Mouse (Mus musculus) CH12.LX (cell line): ENCODE measurements around the gene Surf1. TPM values are rescaled to one million over a fixed set of nuclear protein-coding genes. Genes with fewer than 3 reads are reported as not detected.

ENCODE experiments used
- DNase-seq: peaks from one replicate; pipeline ENCODE4 v3.0.0-alpha.2; 2013; ENCODE audit errors: extremely low read depth
- H3K27ac ChIP-seq: 2 replicates; pipeline ENCODE4 v1.5.1; 2012; ENCODE audit warnings: low read depth, mild to moderate bottlenecking, control low read depth, moderate library complexity; ENCODE audit not compliant: insufficient read depth
- H3K27me3 ChIP-seq: replicated peaks from 2 replicates; pipeline ENCODE3; 2012; ENCODE audit warnings: inconsistent platforms
- H3K36me3 ChIP-seq, 2 experiments: replicated peaks in 1 of 2; 2 replicates each; pipeline versions ENCODE3 to v1.6.1; 2012; ENCODE audit warnings: inconsistent platforms in 1 of 2, low read length in 1 of 2, mild to moderate bottlenecking in 1 of 2, mixed read lengths in 1 of 2, moderate library complexity in 1 of 2; ENCODE audit not compliant: control insufficient read depth in 1 of 2, insufficient read depth in 1 of 2
- H3K4me1 ChIP-seq, 2 experiments: 2 replicates each; pipeline ENCODE4 v1.6.1; 2012; ENCODE audit warnings: inconsistent platforms in 1 of 2, moderate library complexity in 1 of 2; ENCODE audit not compliant: insufficient read depth in 2 of 2, control insufficient read depth in 1 of 2
- H3K4me2 ChIP-seq: 2 replicates; pipeline ENCODE4 v1.6.1; 2012; ENCODE audit warnings: low read depth, mild to moderate bottlenecking, control low read depth; ENCODE audit not compliant: poor library complexity, insufficient read depth, severe bottlenecking
- H3K4me3 ChIP-seq, 3 experiments: fragments of 150-350 bp in 1 of 3; sonication (generic) in 1 of 3; replicated peaks in 1 of 3; 2 replicates each; pipeline versions ENCODE3 to v1.5.1; 2011 to 2012; ENCODE audit warnings: low read depth in 2 of 3, low read length in 2 of 3, mild to moderate bottlenecking in 2 of 3, moderate library complexity in 2 of 3, control low read depth in 1 of 3, improper control_type of control experiment in 1 of 3, inconsistent platforms in 1 of 3, mixed read lengths in 1 of 3; ENCODE audit not compliant: poor library complexity in 1 of 3
- H3K79me2 ChIP-seq: replicated peaks from 2 replicates; pipeline ENCODE4 v1.6.1; 2012; ENCODE audit warnings: mild to moderate bottlenecking, moderate library complexity; ENCODE audit not compliant: control insufficient read depth, poor library complexity, insufficient read depth, severe bottlenecking; ENCODE audit errors: extremely low read depth
- H3K9ac ChIP-seq: 2 replicates; pipeline ENCODE4 v1.6.1; 2012; ENCODE audit warnings: low read depth, mild to moderate bottlenecking, control low read depth, moderate library complexity; ENCODE audit not compliant: insufficient read depth
- H3K9me3 ChIP-seq: replicated peaks from 2 replicates; pipeline ENCODE3; 2012; ENCODE audit warnings: low read length, inconsistent platforms, mixed read lengths
- CHD1 ChIP-seq: IDR thresholded peaks from 2 replicates; pipeline ENCODE4 v1.6.1; 2012; ENCODE audit warnings: low read depth, low read length, improper control_type of control experiment, inconsistent platforms
- CHD2 ChIP-seq: IDR thresholded peaks from 2 replicates; pipeline ENCODE4 v1.6.1; 2011; ENCODE audit warnings: low read length, improper control_type of control experiment
- E2F4 ChIP-seq: IDR thresholded peaks from 2 replicates; pipeline ENCODE4 v1.6.1; 2011; ENCODE audit warnings: low read depth, low read length, improper control_type of control experiment; ENCODE audit not compliant: insufficient replicate concordance
- ELF1 ChIP-seq: IDR thresholded peaks from 2 replicates; pipeline ENCODE4 v1.6.1; 2014; ENCODE audit warnings: low read depth, mild to moderate bottlenecking, inconsistent platforms, low read length, improper control_type of control experiment
- EP300 ChIP-seq: IDR thresholded peaks from 2 replicates; pipeline ENCODE4 v1.6.1; 2011; ENCODE audit warnings: low read length, improper control_type of control experiment
- ETS1 ChIP-seq: conservative IDR thresholded peaks from 2 replicates; pipeline ENCODE4 v1.6.1; 2012; ENCODE audit warnings: low read depth, mild to moderate bottlenecking, inconsistent platforms, low read length, improper control_type of control experiment, moderate library complexity
- GABPA ChIP-seq: IDR thresholded peaks from 2 replicates; pipeline ENCODE4 v1.6.1; 2012; ENCODE audit warnings: low read depth, low read length, improper control_type of control experiment, inconsistent platforms; ENCODE audit not compliant: insufficient replicate concordance
- HCFC1 ChIP-seq: IDR thresholded peaks from 2 replicates; pipeline ENCODE4 v1.6.1; 2012; ENCODE audit warnings: low read depth, mild to moderate bottlenecking, inconsistent platforms, low read length, improper control_type of control experiment
- IRF4 ChIP-seq: IDR thresholded peaks from 2 replicates; pipeline ENCODE4 v1.6.1; 2014; ENCODE audit warnings: low read depth, mild to moderate bottlenecking, inconsistent platforms, low read length, improper control_type of control experiment
- JUN ChIP-seq: IDR thresholded peaks from 2 replicates; pipeline ENCODE4 v1.6.1; 2011; ENCODE audit warnings: low read depth, mild to moderate bottlenecking, low read length, improper control_type of control experiment, moderate library complexity; ENCODE audit not compliant: insufficient read depth
- JUND ChIP-seq: conservative IDR thresholded peaks from 2 replicates; pipeline ENCODE4 v1.6.1; 2011; ENCODE audit warnings: low read depth, low read length, improper control_type of control experiment
- KAT2A ChIP-seq: IDR thresholded peaks from 2 replicates; pipeline ENCODE4 v1.6.1; 2012; ENCODE audit warnings: low read length, improper control_type of control experiment, inconsistent platforms; ENCODE audit not compliant: insufficient replicate concordance
- MYC ChIP-seq: IDR thresholded peaks from 2 replicates; pipeline ENCODE4 v1.6.1; 2011; ENCODE audit warnings: low read depth, mild to moderate bottlenecking, improper control_type of control experiment, low read length
- NELFE ChIP-seq: IDR thresholded peaks from 2 replicates; pipeline ENCODE4 v1.6.1; 2011; ENCODE audit warnings: low read depth, low read length, improper control_type of control experiment
- PAX5 ChIP-seq: IDR thresholded peaks from 2 replicates; pipeline ENCODE4 v1.6.1; 2012; ENCODE audit warnings: low read length, inconsistent platforms, mixed read lengths
- POLR2A ChIP-seq: IDR thresholded peaks from 2 replicates; pipeline ENCODE4 v1.6.1; 2011; ENCODE audit warnings: low read depth, mild to moderate bottlenecking, improper control_type of control experiment, low read length
- POLR2AphosphoS2 ChIP-seq: IDR thresholded peaks from 2 replicates; pipeline ENCODE4 v1.6.1; 2011; ENCODE audit warnings: low read depth, low read length, improper control_type of control experiment
- RCOR1 ChIP-seq: conservative IDR thresholded peaks from 2 replicates; pipeline ENCODE4 v1.6.1; 2012; ENCODE audit warnings: low read depth, mild to moderate bottlenecking, inconsistent platforms, low read length, improper control_type of control experiment
- SIN3A ChIP-seq: IDR thresholded peaks from 2 replicates; pipeline ENCODE4 v1.6.1; 2012; ENCODE audit warnings: low read length, improper control_type of control experiment, inconsistent platforms
- SMC3 ChIP-seq: IDR thresholded peaks from 2 replicates; pipeline ENCODE4 v1.6.1; 2011; ENCODE audit warnings: low read depth, low read length, improper control_type of control experiment
- TCF12 ChIP-seq: IDR thresholded peaks from 2 replicates; pipeline ENCODE4 v1.6.1; 2014; ENCODE audit warnings: low read depth, mild to moderate bottlenecking, inconsistent platforms, low read length, improper control_type of control experiment
- USF1 ChIP-seq: IDR thresholded peaks from 2 replicates; pipeline ENCODE4 v1.6.1; 2014; ENCODE audit warnings: low read depth, mild to moderate bottlenecking, inconsistent platforms, low read length, improper control_type of control experiment
- USF2 ChIP-seq: conservative IDR thresholded peaks from 2 replicates; pipeline ENCODE4 v1.6.1; 2011; ENCODE audit warnings: low read depth, low read length, improper control_type of control experiment
- ZKSCAN1 ChIP-seq: IDR thresholded peaks from 2 replicates; pipeline ENCODE4 v1.6.1; 2012; ENCODE audit warnings: low read depth, inconsistent platforms, low read length, improper control_type of control experiment, borderline replicate concordance
- ZMIZ1 ChIP-seq: IDR thresholded peaks from 2 replicates; pipeline ENCODE4 v1.6.1; 2012; ENCODE audit warnings: low read depth, mild to moderate bottlenecking, inconsistent platforms, low read length, improper control_type of control experiment
- ZNF384 ChIP-seq: IDR thresholded peaks from 2 replicates; pipeline ENCODE4 v1.6.1; 2012; ENCODE audit warnings: low read depth, low read length, improper control_type of control experiment, inconsistent platforms
- dilution Hi-C: fragments of 300-500 bp; cut with MboI; formaldehyde crosslinking; loops from 2 replicates; pipeline ENCODE4 v1.14.3; 2020; ENCODE audit warnings: low sequenced_read_pairs; ENCODE audit not compliant: extremely low pct_unique_long_range_greater_than_20kb, extremely low pct_ligation_motif_present
- in situ Hi-C: fragments of 300-500 bp; cut with MboI; formaldehyde crosslinking; loops from 3 replicates; pipeline ENCODE4 v1.14.3; 2019; ENCODE audit warnings: low sequenced_read_pairs, low pct_ligation_motif_present, low pct_unique_long_range_greater_than_20kb, mixed read lengths
- polyA plus RNA-seq: library from polyadenylated mRNA; unstranded; fragments of >175 nt; gene quantifications from 2 replicates; pipeline ENCODE4 v1.2.1, GENCODE M21; 2012; ENCODE audit warnings: low read depth; ENCODE audit not compliant: insufficient read length
- total RNA-seq, 2 experiments: library from RNA; depleted of rRNA; stranded (reverse); fragments of 300-350 nt in 1 of 2; fragments of >200 nt in 1 of 2; gene quantifications; 2 replicates each; pipeline ENCODE4 v1.2.3; 2012 to 2014

Gene Surf1
- total and polyA plus RNA-seq, 3 experiments = 43.4 to 83.9 (median 58.7) TPM

GRCm38 (mm10) chr2:26906431-26906830 lies 9.9 kb downstream of the Surf1 start:
- Histone ChIP-seq H3K27ac (no peak overlapping the region), H3K4me1 (peaks cover 18 to 42% of the 10 kb centered on the region in 2 experiments)
- in situ Hi-C loops = no loop called here
- TF ChIP-seq GABPA = no peak
- TF ChIP-seq POLR2AphosphoS2 = no peak
- TF ChIP-seq CHD1 = no peak
- no peak for TF ChIP-seq RCOR1
- no peak for TF ChIP-seq POLR2A
- no peak for TF ChIP-seq ZNF384
- no peak for TF ChIP-seq ZKSCAN1
- no peak for TF ChIP-seq EP300
- TF ChIP-seq IRF4 = no peak
- no peak for TF ChIP-seq JUND
- no peak for TF ChIP-seq ETS1
- TF ChIP-seq E2F4 = no peak
- TF ChIP-seq MYC = no peak
- TF ChIP-seq SIN3A = no peak
- TF ChIP-seq TCF12 = no peak
- no peak for TF ChIP-seq KAT2A
- TF ChIP-seq HCFC1 = no peak
- TF ChIP-seq ZMIZ1 = no peak
- TF ChIP-seq, all 38 proteins: peak for 0
- Histone ChIP-seq H3K4me3 (no peak overlapping the region), H3K79me2 (peaks cover 44% of the 10 kb centered on the region), H3K36me3 (peaks cover 34 to 59% of the 10 kb centered on the region in 2 experiments), H3K9me3 (no peaks in the 10 kb centered on the region), H3K27me3 (no peaks in the 10 kb centered on the region), H3K4me2 (no peak overlapping the region), H3K9ac (no peak overlapping the region)
- dilution Hi-C loops = no loop called here
- no peak for DNase-seq

- H3K27ac ChIP-seq = no peak overlapping the region
- no peaks in the 10 kb centered on the region for H3K9me3 ChIP-seq
- no peak for DNase-seq
- dilution Hi-C loops (no loop called here), in situ Hi-C loops (no loop called here)
- H3K36me3 ChIP-seq = peaks cover 33 to 60% of the 10 kb centered on the region in 2 experiments
- H3K9ac ChIP-seq = no peak overlapping the region
- TF ChIP-seq SMC3 = no peak
- no peak for TF ChIP-seq PAX5
- no peak for TF ChIP-seq MYC
- TF ChIP-seq JUN = no peak
- no peak for TF ChIP-seq HCFC1
- no peak for TF ChIP-seq CHD2
- no peak for TF ChIP-seq ELF1
- TF ChIP-seq USF1 = no peak
- no peak for TF ChIP-seq USF2
- TF ChIP-seq POLR2AphosphoS2 = no peak
- TF ChIP-seq KAT2A = no peak
- no peak for TF ChIP-seq NELFE
- peaks cover 44% of the 10 kb centered on the region for H3K79me2 ChIP-seq
- peaks cover 21 to 47% of the 10 kb centered on the region in 2 experiments for H3K4me1 ChIP-seq
- no peak overlapping the region for H3K4me2 ChIP-seq
- H3K27me3 ChIP-seq = no peaks in the 10 kb centered on the region
- H3K4me3 ChIP-seq = no peak overlapping the region
Measured at GRCm38 (mm10) chr2:26905936-26906335, 10.4 kb downstream of the Surf1 start.
